Mouse (Mus musculus): ENCODE data around the gene Boc. TPM values are rescaled to one million over a fixed set of nuclear protein-coding genes. Genes with fewer than 3 reads are reported as not detected.

Boc gene
- polyA plus RNA-seq, 1 experiment from 2014 or later = 13.5 TPM

- no peak for TF ChIP-seq CTCF (IDR thresholded peaks at IDR 0.05; ENCODE audit: low read depth)
- Histone ChIP-seq H3K27ac (no peak overlapping the region), H3K9ac (ENCODE audit: low read depth, low read length) (0 out of 2 replicates have a peak overlapping the region, but pooled peaks have one; percentile 10), H3K4me3 (replicated peaks; ENCODE audit: low read depth, low read length) (no peak overlapping the region), H3K36me3 (ENCODE audit: insufficient read depth, low read length) (no peaks in the 10 kb centered on the region), H3K9me3 (replicated peaks; ENCODE audit: low read length) (no peaks in the 10 kb centered on the region), H3K4me2 (ENCODE audit: low read length) (peak overlapping the region; percentile 48), H3K4me1 (replicated peaks; ENCODE audit: insufficient read depth, low read length) (peaks cover 31% of the 10 kb centered on the region), H3K27me3 (ENCODE audit: insufficient read depth, low read length) (no peaks in the 10 kb centered on the region)
- 41% methylated on average over 12 of the region's 12 CpGs for WGBS
- DNase-seq (ENCODE audit: low spot score) = no peak
- no peak; the same call in 1 of the 2 replicates for ATAC-seq (replicated peaks; ENCODE audit: low FRiP score, low read depth)
These were observed 27.4 kb downstream of the Boc start for GRCm38 (mm10) chr16:44531239-44531797.

GRCm38 (mm10) chr16:44530829-44531228 lies 27.9 kb downstream of the Boc start:
- Histone ChIP-seq H3K4me1 (replicated peaks; ENCODE audit: insufficient read depth, low read length) (peaks cover 31% of the 10 kb centered on the region), H3K27me3 (ENCODE audit: insufficient read depth, low read length) (no peaks in the 10 kb centered on the region), H3K9me3 (replicated peaks; ENCODE audit: low read length) (no peaks in the 10 kb centered on the region), H3K36me3 (ENCODE audit: insufficient read depth, low read length) (no peaks in the 10 kb centered on the region), H3K4me2 (ENCODE audit: low read length) (peak overlapping the region; percentile 48), H3K4me3 (replicated peaks; ENCODE audit: low read depth, low read length) (0 out of 2 replicates have a peak overlapping the region, but pooled peaks have one; percentile 6), H3K27ac (no peak overlapping the region), H3K9ac (ENCODE audit: low read depth, low read length) (0 out of 2 replicates have a peak overlapping the region, but pooled peaks have one; percentile 10)
- ATAC-seq (replicated peaks; ENCODE audit: low FRiP score, low read depth) (no peak; the same call in 1 of the 2 replicates), DNase-seq (ENCODE audit: low spot score) (peak; percentile 67)
- TF ChIP-seq CTCF (IDR thresholded peaks at IDR 0.05; ENCODE audit: low read depth) = no peak
- 9% methylated on average over 7 of the region's 7 CpGs for WGBS

GRCm38 (mm10) chr16:44530191-44530590 lies 28.5 kb downstream of the Boc start:
- ATAC-seq (replicated peaks; ENCODE audit: low FRiP score, low read depth) (no peak), DNase-seq (ENCODE audit: low spot score) (no peak)
- Histone ChIP-seq H3K4me3 (replicated peaks; ENCODE audit: low read depth, low read length) (no peak overlapping the region), H3K9me3 (replicated peaks; ENCODE audit: low read length) (no peaks in the 10 kb centered on the region), H3K27ac (no peak overlapping the region), H3K27me3 (ENCODE audit: insufficient read depth, low read length) (no peaks in the 10 kb centered on the region), H3K9ac (ENCODE audit: low read depth, low read length) (0 out of 2 replicates have a peak overlapping the region, but pooled peaks have one; percentile 23), H3K36me3 (ENCODE audit: insufficient read depth, low read length) (no peaks in the 10 kb centered on the region), H3K4me1 (replicated peaks; ENCODE audit: insufficient read depth, low read length) (peaks cover 31% of the 10 kb centered on the region), H3K4me2 (ENCODE audit: low read length) (peak overlapping the region; percentile 48)
- WGBS = 37% methylated on average over 9 of the region's 9 CpGs
- no peak for TF ChIP-seq CTCF (IDR thresholded peaks at IDR 0.05; ENCODE audit: low read depth)

GRCm38 (mm10) chr16:44529691-44530090 lies 29.0 kb downstream of the Boc start:
- no peak for TF ChIP-seq CTCF (IDR thresholded peaks at IDR 0.05; ENCODE audit: low read depth)
- H3K4me2 ChIP-seq (ENCODE audit: low read length) = no peak overlapping the region
- H3K27me3 ChIP-seq (ENCODE audit: insufficient read depth, low read length) = no peaks in the 10 kb centered on the region
- H3K9me3 ChIP-seq (replicated peaks; ENCODE audit: low read length) = no peaks in the 10 kb centered on the region
- no peaks in the 10 kb centered on the region for H3K36me3 ChIP-seq (ENCODE audit: insufficient read depth, low read length)
- H3K4me3 ChIP-seq (replicated peaks; ENCODE audit: low read depth, low read length) = no peak overlapping the region
- no peak overlapping the region for H3K9ac ChIP-seq (ENCODE audit: low read depth, low read length)
- DNase-seq (ENCODE audit: low spot score) (no peak), ATAC-seq (replicated peaks; ENCODE audit: low FRiP score, low read depth) (no peak)
- H3K4me1 ChIP-seq (replicated peaks; ENCODE audit: insufficient read depth, low read length) = peaks cover 31% of the 10 kb centered on the region
- 43% methylated on average over 8 of the region's 8 CpGs for WGBS
- H3K27ac ChIP-seq = no peak overlapping the region

GRCm38 (mm10) chr16:44528955-44529354 lies 29.7 kb downstream of the Boc start:
- no peaks in the 10 kb centered on the region for H3K27me3 ChIP-seq (ENCODE audit: insufficient read depth, low read length)
- no peak overlapping the region for H3K4me2 ChIP-seq (ENCODE audit: low read length)
- H3K9ac ChIP-seq (ENCODE audit: low read depth, low read length) = no peak overlapping the region
- H3K36me3 ChIP-seq (ENCODE audit: insufficient read depth, low read length) = no peaks in the 10 kb centered on the region
- ATAC-seq (replicated peaks; ENCODE audit: low FRiP score, low read depth) (no peak), DNase-seq (ENCODE audit: low spot score) (no peak)
- no peak overlapping the region for H3K4me3 ChIP-seq (replicated peaks; ENCODE audit: low read depth, low read length)
- H3K4me1 ChIP-seq (replicated peaks; ENCODE audit: insufficient read depth, low read length) = peaks cover 31% of the 10 kb centered on the region
- 81% methylated on average over 7 of the region's 7 CpGs for WGBS
- no peak for TF ChIP-seq CTCF (IDR thresholded peaks at IDR 0.05; ENCODE audit: low read depth)
- no peaks in the 10 kb centered on the region for H3K9me3 ChIP-seq (replicated peaks; ENCODE audit: low read length)
- H3K27ac ChIP-seq = no peak overlapping the region

- H3K4me2 ChIP-seq (ENCODE audit: low read length) = no peak overlapping the region
- ATAC-seq (replicated peaks; ENCODE audit: low FRiP score, low read depth) (no peak), DNase-seq (ENCODE audit: low spot score) (no peak)
- no peak overlapping the region for H3K9ac ChIP-seq (ENCODE audit: low read depth, low read length)
- H3K27me3 ChIP-seq (ENCODE audit: insufficient read depth, low read length) = no peaks in the 10 kb centered on the region
- WGBS = 40% methylated on average over 11 of the region's 11 CpGs
- no peak overlapping the region for H3K27ac ChIP-seq
- H3K4me1 ChIP-seq (replicated peaks; ENCODE audit: insufficient read depth, low read length) = peaks cover 24% of the 10 kb centered on the region
- H3K4me3 ChIP-seq (replicated peaks; ENCODE audit: low read depth, low read length) = no peak overlapping the region
- no peak for TF ChIP-seq CTCF (IDR thresholded peaks at IDR 0.05; ENCODE audit: low read depth)
- no peaks in the 10 kb centered on the region for H3K9me3 ChIP-seq (replicated peaks; ENCODE audit: low read length)
- no peaks in the 10 kb centered on the region for H3K36me3 ChIP-seq (ENCODE audit: insufficient read depth, low read length)
These were observed 31.3 kb downstream of the Boc start for GRCm38 (mm10) chr16:44527218-44527905.

All from kidney, postnatal 0 days (tissue).